Mouse (Mus musculus) cortical plate, adult 2 months (tissue): ENCODE measurements around the gene 1810024B03Rik. TPM values are rescaled to one million over a fixed set of nuclear protein-coding genes. Genes with fewer than 3 reads are reported as not detected.
A peak's percentile ranks its signal among the peaks of the same experiment; 100 is the strongest.
"Not testable (repeated sequence)": the region's sequence is repeated elsewhere in the genome, so short reads cannot be mapped to it uniquely, and the experiment has no call there.

ENCODE experiments used
- H3K27ac ChIP-seq: fragments of 200-500 bp; 2 replicates; pipeline ENCODE4 v1.5.1; 2012; ENCODE audit warnings: low read length, control low read depth, inconsistent platforms; ENCODE audit not compliant: insufficient read depth
- H3K4me1 ChIP-seq: fragments of 200-500 bp; 2 replicates; pipeline ENCODE4 v1.6.1; 2011; ENCODE audit warnings: low read length; ENCODE audit not compliant: control insufficient read depth, insufficient read depth
- H3K4me3 ChIP-seq: fragments of 200-500 bp; 2 replicates; pipeline ENCODE4 v1.5.1; 2011; ENCODE audit warnings: mild to moderate bottlenecking, low read length, control low read depth; ENCODE audit not compliant: insufficient read depth
- CTCF ChIP-seq: fragments of 200-500 bp; IDR thresholded peaks from 2 replicates; pipeline ENCODE4 v1.5.1; 2011; ENCODE audit warnings: mild to moderate bottlenecking, control low read depth, low read length; ENCODE audit not compliant: insufficient read depth; ENCODE audit errors: extremely low read depth
- POLR2A ChIP-seq: fragments of 200-500 bp; IDR thresholded peaks from 2 replicates; pipeline ENCODE4 v1.6.1; 2011; ENCODE audit warnings: mild to moderate bottlenecking, low read length, control low read depth; ENCODE audit not compliant: insufficient read depth; ENCODE audit errors: extremely low read depth
- polyA plus RNA-seq: library from polyadenylated mRNA; depleted of rRNA; stranded (reverse); fragments of >200 nt; gene quantifications from 2 replicates; pipeline ENCODE4 v1.2.3, GENCODE M21; 2012

1810024B03Rik gene
- polyA plus RNA-seq, 1 experiment = 1.8 TPM

GRCm38 (mm10) chr2:127189574-127189973 lies 18.5 kb downstream of the 1810024B03Rik start:
- Histone ChIP-seq H3K4me3 (no peak overlapping the region), H3K27ac (no peak overlapping the region), H3K4me1 (no peaks in the 10 kb centered on the region)
- TF ChIP-seq CTCF (no peak), POLR2A (no peak)

- peak overlapping the region; percentile 61 for H3K4me3 ChIP-seq
- H3K27ac ChIP-seq = peak overlapping the region; percentile 66; the same call in 1 of the 2 replicates
- TF ChIP-seq CTCF (no peak), POLR2A (peak; percentile 77)
- no peaks in the 10 kb centered on the region for H3K4me1 ChIP-seq
These were observed 25.3 kb downstream of the 1810024B03Rik start for GRCm38 (mm10) chr2:127182598-127183381.

GRCm38 (mm10) chr2:127166261-127166660 lies 41.8 kb downstream of the 1810024B03Rik start:
- H3K27ac ChIP-seq, H3K4me1 ChIP-seq: not testable (repeated sequence)
- 0 out of 2 replicates have a peak, but pooled peaks have one; percentile 4 for TF ChIP-seq CTCF

GRCm38 (mm10) chr2:127165675-127166074 lies 42.4 kb downstream of the 1810024B03Rik start:
- Histone ChIP-seq H3K4me3 (no peak overlapping the region), H3K27ac (no peak overlapping the region), H3K4me1 (no peaks in the 10 kb centered on the region)
- TF ChIP-seq CTCF (no peak), POLR2A (no peak)

More at GRCm38 (mm10) chr2:127166261-127166660, 41.8 kb downstream of the 1810024B03Rik start:
- not testable (repeated sequence) for H3K4me3 ChIP-seq

- Histone ChIP-seq H3K4me1 (no peaks in the 10 kb centered on the region), H3K4me3 (no peak overlapping the region)
- TF ChIP-seq CTCF (no peak), POLR2A (no peak)
These were observed 62.4 kb downstream of the 1810024B03Rik start for GRCm38 (mm10) chr2:127145699-127146098.

GRCm38 (mm10) chr2:127143158-127144063 lies 64.7 kb downstream of the 1810024B03Rik start, which contains the start of gene Itpripl1:
Gene Itpripl1, minus strand, starts transcription at chr2:127143442.
- TF ChIP-seq POLR2A = 0 out of 2 replicates have a peak, but pooled peaks have one; percentile 16
- TF ChIP-seq CTCF = no peak
- H3K27ac ChIP-seq = no peak within 1 kb of the TSS

More at GRCm38 (mm10) chr2:127145699-127146098, 62.4 kb downstream of the 1810024B03Rik start:
- H3K27ac ChIP-seq = no peak overlapping the region

GRCm38 (mm10) chr2:127142577-127143157 lies 65.4 kb downstream of the 1810024B03Rik start:
- TF ChIP-seq CTCF = no peak
- no peak for TF ChIP-seq POLR2A
- Histone ChIP-seq H3K4me1 (no peaks in the 10 kb centered on the region), H3K4me3 (peak overlapping the region; percentile 37)

More at GRCm38 (mm10) chr2:127143158-127144063, 64.7 kb downstream of the 1810024B03Rik start, which contains the start of gene Itpripl1:
- Histone ChIP-seq H3K4me1 (no peaks in the 10 kb centered on the region), H3K4me3 (peak within 1 kb of the TSS; percentile 37)

GRCm38 (mm10) chr2:127142031-127142430 lies 66.0 kb downstream of the 1810024B03Rik start:
- TF ChIP-seq CTCF = no peak
- no peak for TF ChIP-seq POLR2A
- no peak overlapping the region for H3K27ac ChIP-seq
- no peak overlapping the region for H3K4me3 ChIP-seq
- no peaks in the 10 kb centered on the region for H3K4me1 ChIP-seq

More at GRCm38 (mm10) chr2:127142577-127143157, 65.4 kb downstream of the 1810024B03Rik start:
- H3K27ac ChIP-seq = no peak overlapping the region

GRCm38 (mm10) chr2:127140011-127140410 lies 68.1 kb downstream of the 1810024B03Rik start:
- Histone ChIP-seq H3K4me1 (no peaks in the 10 kb centered on the region), H3K4me3 (no peak overlapping the region), H3K27ac (no peak overlapping the region)
- TF ChIP-seq CTCF = no peak
- no peak for TF ChIP-seq POLR2A
